Mouse (Mus musculus) spleen, adult 12 weeks (tissue): ENCODE data around the gene Snx11.
"Not testable (repeated sequence)": the region's sequence is repeated elsewhere in the genome, so short reads cannot be mapped to it uniquely, and the experiment has no call there.

Experiments
- DNase-seq: peaks from one replicate; pipeline ENCODE4 v3.0.0; 2022; ENCODE audit warnings: low spot score

Gene Snx11

DNA sequence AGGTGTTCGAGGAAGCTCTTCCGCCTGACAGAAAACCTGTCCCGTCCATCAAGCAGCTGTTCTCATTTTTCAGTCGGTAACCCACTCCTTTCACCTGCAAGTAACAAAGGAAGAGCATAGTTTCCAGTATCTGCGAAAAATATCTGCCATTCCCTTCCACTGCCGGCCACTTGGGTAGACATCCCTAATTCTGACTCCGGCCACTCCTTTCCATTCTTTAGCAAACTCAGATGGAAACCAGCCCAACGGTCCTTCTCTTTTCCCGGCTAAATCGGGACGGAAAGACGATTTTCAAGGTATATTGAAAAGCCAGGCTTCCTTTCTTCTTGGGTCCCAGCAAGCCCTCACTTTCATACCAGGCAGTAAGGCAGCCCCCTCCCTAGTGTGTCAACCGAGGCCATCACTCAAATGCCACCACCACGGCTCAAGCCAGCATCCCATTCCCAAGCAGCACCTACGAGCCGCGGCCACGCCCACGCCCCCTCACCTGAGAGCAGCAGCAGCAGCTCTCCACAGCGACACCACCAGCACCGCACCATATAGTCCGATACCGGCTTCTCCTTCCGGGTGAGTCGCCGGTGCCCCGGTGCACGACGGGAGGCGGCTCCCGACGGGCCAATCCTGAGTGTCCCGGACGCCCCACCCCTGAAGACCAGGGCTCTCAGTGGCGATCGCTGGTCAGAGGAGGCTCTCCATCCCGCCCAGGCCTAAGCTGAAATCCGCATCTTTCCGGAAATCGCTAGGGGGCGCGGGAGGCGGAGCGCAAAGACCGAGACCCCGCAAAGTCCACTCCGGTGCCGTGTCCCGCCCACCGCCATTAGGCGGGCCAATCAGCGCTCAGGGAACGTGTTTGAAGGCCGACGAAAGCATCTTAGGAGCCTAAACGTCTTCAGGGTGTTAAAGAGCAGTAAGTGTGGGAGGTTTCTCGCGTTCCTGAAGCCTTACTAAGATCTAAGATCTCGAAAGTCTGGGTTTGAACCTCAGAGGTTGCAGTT lies at the start of gene Snx11:
Snx11 (minus strand) TSS at position 592 of the 995 bp plus-strand sequence.
- DNase-seq, result peak; percentile 99

GRCm38 (mm10) chr11:96826481-96826880 lies 49.1 kb upstream of the Snx11 start:
- no peak for DNase-seq

GRCm38 (mm10) chr11:96824783-96825495 lies 47.6 kb upstream of the Snx11 start:
- DNase-seq, result no peak

GRCm38 (mm10) chr11:96823880-96824782 lies 46.8 kb upstream of the Snx11 start:
- DNase-seq, result peak; percentile 71

DNA sequence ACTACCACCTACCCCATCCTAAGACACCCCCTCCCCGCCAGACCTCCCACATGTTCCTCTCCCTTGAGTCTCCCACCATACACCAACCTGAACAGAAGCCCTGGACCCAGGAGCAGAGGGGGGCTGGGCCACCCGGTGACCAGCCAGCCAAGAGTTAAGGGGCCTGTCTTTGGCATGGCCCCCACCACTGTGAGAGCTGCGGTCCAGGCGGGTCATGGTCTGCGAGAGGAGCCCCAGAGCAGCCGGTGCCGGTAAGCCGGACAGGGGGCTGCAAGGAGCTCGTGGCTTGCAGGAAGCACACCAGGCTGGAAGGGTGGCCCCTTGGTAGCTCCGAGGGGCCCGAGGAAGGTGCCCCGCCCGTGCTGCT lies 46.1 kb upstream of the Snx11 start:
- DNase-seq, result no peak

GRCm38 (mm10) chr11:96822675-96823470 lies 45.5 kb upstream of the Snx11 start:
- no peak for DNase-seq

- DNase-seq, result no peak
Measured at GRCm38 (mm10) chr11:96821956-96822355, 44.6 kb upstream of the Snx11 start.

DNA sequence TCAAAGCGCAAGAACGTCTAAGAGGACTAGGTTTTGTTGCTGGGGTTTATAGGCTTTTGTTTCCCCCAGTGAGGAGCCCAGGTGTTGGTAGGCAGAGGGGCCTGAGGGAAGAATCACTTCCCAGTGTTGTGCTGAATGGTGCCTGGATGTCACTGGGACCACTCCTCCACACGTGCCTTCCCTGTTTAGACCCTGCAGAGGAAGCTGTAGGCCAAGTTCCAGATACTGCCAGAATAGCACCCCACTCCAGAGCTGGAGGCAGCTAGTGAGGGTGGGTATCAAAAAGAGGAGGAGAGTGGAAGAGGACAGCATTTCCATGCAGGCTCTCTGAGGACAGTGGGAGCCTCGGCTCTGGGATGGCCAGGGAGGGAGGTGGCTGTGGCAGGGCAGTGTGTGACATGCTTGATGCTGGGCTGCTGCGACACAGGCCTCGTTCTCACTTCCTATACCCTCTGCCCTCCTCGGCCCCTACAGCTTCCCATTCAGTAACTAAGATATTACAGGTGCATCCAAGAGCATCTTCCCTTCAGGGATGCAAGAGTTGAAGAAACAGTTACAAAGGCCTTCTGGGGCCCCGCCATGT lies 40.9 kb upstream of the Snx11 start:
- no peak for DNase-seq

- no peak for DNase-seq
Measured at GRCm38 (mm10) chr11:96816979-96817378, 39.6 kb upstream of the Snx11 start.

DNA sequence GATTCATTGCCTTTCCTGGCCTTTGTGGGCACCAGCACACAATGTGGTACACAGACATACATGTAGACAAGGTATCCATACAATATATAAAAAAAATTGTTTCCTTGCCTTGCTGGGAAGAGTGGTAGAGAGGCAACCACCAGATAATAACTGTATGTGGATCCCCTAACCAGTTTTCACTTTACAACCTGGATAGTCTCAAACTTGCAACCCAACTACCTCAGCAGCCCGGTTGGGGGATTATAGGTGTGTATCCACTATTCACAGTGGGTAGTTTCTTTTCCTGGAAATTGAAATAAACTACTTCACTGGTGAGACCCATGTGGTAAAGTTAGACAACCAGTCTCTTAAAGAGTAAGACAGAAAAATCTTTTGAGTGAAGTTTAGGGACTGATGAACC lies 39.1 kb upstream of the Snx11 start:
- no peak for DNase-seq

DNA sequence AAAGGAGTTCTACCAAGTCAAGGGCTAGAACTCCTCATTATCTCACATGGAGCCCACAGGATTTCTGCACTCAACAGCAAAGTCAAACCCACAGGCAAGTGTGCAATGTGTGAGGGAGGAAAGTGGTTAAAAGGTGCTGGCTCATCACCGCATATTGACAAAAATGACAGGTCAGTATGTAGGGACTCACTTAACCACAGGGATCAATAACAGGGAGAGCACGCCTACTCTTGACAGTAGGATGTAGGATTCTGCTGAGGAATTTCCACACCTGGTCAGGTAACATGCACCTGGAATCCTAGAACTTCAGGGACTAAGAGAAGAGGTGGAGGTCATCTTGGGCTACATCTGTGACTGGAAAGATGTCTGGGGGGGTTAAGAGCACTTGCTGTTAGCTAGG lies 38.5 kb upstream of the Snx11 start:
- no peak for DNase-seq

DNA sequence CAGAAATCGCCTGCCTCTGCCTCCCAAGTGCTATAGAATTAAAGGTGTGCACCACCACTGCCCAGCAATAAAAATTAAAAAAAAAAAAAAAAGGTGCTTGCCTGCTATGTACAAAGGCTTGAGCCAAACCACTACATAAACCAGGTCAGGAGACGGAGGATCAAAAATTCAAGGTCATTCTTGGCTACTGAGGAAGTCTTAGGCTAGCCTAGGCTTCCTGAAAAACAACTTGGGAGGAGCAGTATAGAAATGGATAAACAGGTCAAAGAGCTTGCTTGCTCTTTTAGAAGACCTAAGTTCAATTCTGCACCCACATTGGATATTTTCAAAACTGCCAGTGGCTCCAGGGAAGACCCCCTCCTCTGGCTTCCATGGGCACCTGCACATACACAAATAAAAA lies 37.1 kb upstream of the Snx11 start:
- no peak for DNase-seq

- DNase-seq, result no peak
Measured at GRCm38 (mm10) chr11:96813920-96814319, 36.6 kb upstream of the Snx11 start.

DNA sequence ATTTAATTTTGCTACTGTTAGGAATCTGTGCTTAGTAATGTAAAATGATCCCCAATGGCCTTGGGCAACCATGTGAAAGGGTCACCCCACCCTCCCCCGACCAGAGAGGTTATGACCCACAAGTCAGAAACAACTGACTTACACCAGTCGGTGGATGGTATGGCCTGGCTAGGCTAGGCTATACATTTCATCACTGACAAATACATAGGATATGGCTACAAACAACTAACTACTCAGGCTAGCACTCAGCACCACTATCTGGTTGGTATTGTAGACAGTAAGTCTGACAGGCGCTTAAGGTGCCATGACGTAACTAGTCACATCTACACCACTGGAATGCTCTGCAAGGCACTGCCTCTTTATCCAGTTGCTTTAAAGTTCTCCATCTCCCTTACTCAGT lies 36.1 kb upstream of the Snx11 start:
- DNase-seq, result no peak

DNA sequence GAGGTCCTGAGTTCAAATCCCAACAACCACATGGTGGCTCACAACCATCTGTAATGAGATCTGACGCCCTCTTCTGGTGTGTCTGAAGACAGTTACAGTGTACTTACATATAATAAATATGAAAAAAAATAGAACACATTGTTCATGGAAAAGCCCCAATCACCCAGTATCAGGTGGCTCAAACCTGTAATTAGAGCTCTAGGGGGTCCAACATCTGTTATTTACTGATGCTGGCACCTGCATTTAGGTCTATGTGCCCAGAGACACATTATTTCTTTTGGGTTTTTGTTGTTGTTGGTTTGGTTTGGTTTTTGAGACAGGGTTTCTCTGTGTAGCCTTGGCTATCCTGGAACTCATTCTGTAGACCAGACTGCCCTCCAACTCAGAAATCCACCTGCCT lies 33.8 kb upstream of the Snx11 start:
- DNase-seq, result not testable (repeated sequence)

DNA sequence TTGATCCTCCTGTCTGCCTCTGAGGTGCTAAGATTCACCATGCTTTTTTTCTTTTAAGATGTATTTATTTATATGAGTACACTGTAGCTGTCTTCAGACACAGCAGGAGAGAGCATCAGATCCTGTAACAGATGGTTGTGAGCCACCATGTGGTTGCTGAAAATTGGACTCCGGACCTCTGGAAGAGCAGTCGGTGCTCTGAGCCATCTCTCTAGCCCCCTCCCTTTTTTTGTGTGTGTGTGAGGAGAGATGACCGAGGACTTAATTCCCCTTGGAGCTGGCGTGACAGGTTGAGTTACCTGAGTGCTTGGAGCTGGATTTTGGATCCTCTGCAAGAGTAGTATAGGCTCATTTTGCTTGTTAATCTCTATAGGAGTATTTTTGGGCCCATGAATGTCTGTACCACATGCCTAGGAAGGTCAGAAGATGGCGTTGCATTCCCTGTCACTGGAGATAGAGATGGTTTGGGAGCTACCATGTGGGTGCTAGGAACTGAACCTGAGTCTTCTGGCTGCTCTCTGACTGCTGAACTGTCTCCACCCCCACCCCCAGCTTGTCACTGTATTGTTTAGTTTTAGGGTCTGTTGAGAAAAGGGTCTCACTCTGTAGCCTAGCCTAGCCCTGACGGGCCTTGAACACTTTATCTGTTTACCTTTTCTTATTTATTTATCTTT lies 32.3 kb upstream of the Snx11 start:
- no peak for DNase-seq

- DNase-seq, result no peak
Measured at GRCm38 (mm10) chr11:96808066-96808465, 30.7 kb upstream of the Snx11 start.

GRCm38 (mm10) chr11:96805606-96806005 lies 28.2 kb upstream of the Snx11 start:
- no peak for DNase-seq

- no peak for DNase-seq
Measured at GRCm38 (mm10) chr11:96799511-96799910, 22.2 kb upstream of the Snx11 start.

- no peak for DNase-seq
Measured at GRCm38 (mm10) chr11:96796586-96796985, 19.2 kb upstream of the Snx11 start.
